Mouse (Mus musculus) lung, embryonic 14.5 days (tissue): ENCODE data around the gene Wdr13. TPM values are rescaled to one million over a fixed set of nuclear protein-coding genes. Genes with fewer than 3 reads are reported as not detected.

Experiments
- ATAC-seq: fragments of 200-750 bp; cut with Nextera tagmentation; 2 replicates; pipeline ENCODE4 v1.8.0; 2017; ENCODE audit warnings: mild to moderate bottlenecking, moderate TSS enrichment, moderate library complexity; ENCODE audit not compliant: insufficient read depth
- DNase-seq: peaks from one replicate; pipeline ENCODE4 v3.0.0-alpha.2; 2015
- H3K27ac ChIP-seq: fragments of 300-500 bp; sonication (generic); 2 replicates; pipeline ENCODE4 v1.5.1; 2014; ENCODE audit warnings: low read depth, mild to moderate bottlenecking, moderate library complexity
- H3K27me3 ChIP-seq: fragments of 300-500 bp; sonication (generic); 2 replicates; pipeline ENCODE4 v1.6.1; 2014; ENCODE audit warnings: low read length, control low read depth; ENCODE audit not compliant: insufficient read depth
- H3K36me3 ChIP-seq: fragments of 300-500 bp; sonication (generic); 2 replicates; pipeline ENCODE4 v1.6.1; 2014; ENCODE audit warnings: control low read depth; ENCODE audit not compliant: insufficient read depth
- H3K4me1 ChIP-seq: fragments of 300-500 bp; sonication (generic); 2 replicates; pipeline ENCODE4 v1.6.1; 2014; ENCODE audit warnings: antibody characterized with exemption, control low read depth; ENCODE audit not compliant: insufficient read depth
- H3K4me2 ChIP-seq: fragments of 300-500 bp; sonication (generic); 2 replicates; pipeline ENCODE4 v1.6.1; 2014; ENCODE audit warnings: mild to moderate bottlenecking
- H3K4me3 ChIP-seq: fragments of 300-500 bp; sonication (generic); 2 replicates; pipeline ENCODE4 v1.5.1; 2014; ENCODE audit warnings: low read depth, low read length
- H3K9ac ChIP-seq: fragments of 300-500 bp; sonication (generic); 2 replicates; pipeline ENCODE4 v1.6.1; 2014
- H3K9me3 ChIP-seq: fragments of 300-500 bp; sonication (generic); 2 replicates; pipeline ENCODE4 v1.6.1; 2016; ENCODE audit warnings: low read depth, low read length, control low read depth
- CTCF ChIP-seq: IDR thresholded peaks from 2 replicates; pipeline ENCODE4 v1.5.1; 2016; ENCODE audit warnings: antibody characterized with exemption, low read depth
- WGBS: fragments of 180-500 bp; shearing (Covaris S2); extraction: QIAGEN DNeasy Blood & Tissue Kit; methylation state at CpG from one replicate; pipeline ENCODE4 v1.1.7; 2014; 5-methylcytosine and 5-hydroxymethylcytosine counted together
- polyA plus RNA-seq: library from polyadenylated mRNA; unstranded; fragments of >200 nt; fragmentation: Nextera tagmentation; extraction: Ambion mirVana; gene quantifications from 2 replicates; pipeline ENCODE4 v1.2.1, GENCODE M21; 2014

Gene Wdr13
- polyA plus RNA-seq, 1 experiment from 2014 or later, result 20.8 TPM

DNA sequence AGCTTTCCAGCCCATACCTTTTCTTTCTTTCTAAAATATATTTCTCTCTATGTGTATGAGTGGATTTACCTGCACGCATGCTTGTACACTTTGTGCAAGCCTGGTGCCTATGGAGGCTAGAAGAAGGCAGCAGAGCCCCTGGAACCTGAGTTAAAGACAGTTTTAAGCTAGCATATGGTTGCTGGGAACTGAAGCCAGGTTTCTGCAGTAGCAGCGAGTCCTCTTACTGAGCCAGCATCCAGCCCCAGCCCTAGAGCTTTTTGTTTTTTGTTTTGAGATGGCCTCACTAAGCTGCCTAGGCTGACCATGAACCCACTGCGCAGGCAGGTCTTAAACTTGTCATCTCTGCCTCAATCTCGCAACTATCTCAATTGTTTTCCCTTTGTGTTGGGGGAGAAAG lies 31.8 kb upstream of the Wdr13 start:
- 88% methylated on average over 4 of the region's 4 CpGs for WGBS
- TF ChIP-seq CTCF, result no peak
- Histone ChIP-seq H3K4me1 (no peaks in the 10 kb centered on the region), H3K27ac (no peak overlapping the region), H3K9ac (no peak overlapping the region), H3K4me2 (no peak overlapping the region), H3K9me3 (no peaks in the 10 kb centered on the region), H3K4me3 (no peak overlapping the region), H3K27me3 (no peaks in the 10 kb centered on the region), H3K36me3 (0 out of 2 replicates have a peak, but pooled peaks cover 7% of the 10 kb centered on the region)
- DNase-seq, result no peak
- ATAC-seq, result no peak

DNA sequence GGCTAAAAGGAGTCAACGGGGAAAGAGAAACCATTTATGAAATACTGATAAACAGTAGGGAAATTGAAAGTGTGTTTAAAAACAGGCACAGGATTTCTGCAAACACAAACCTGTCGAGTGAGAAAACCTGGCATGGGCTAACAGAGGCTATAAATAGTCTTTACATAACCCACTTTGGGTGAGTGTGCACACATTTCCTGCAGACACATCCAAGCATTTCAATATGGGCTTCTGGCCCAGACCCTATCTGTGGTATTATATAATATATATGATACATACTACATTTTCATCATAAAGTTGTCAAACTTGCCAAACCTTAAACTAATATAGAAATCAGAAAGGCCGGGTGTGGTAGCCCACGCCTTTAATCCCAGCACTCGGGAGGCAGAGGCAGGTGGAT lies 30.4 kb upstream of the Wdr13 start:
- TF ChIP-seq CTCF, result no peak
- Histone ChIP-seq H3K9me3 (no peaks in the 10 kb centered on the region), H3K36me3 (no peaks in the 10 kb centered on the region), H3K4me2 (no peak overlapping the region), H3K27me3 (no peaks in the 10 kb centered on the region), H3K4me3 (no peak overlapping the region), H3K27ac (no peak overlapping the region), H3K4me1 (no peaks in the 10 kb centered on the region), H3K9ac (no peak overlapping the region)
- DNase-seq (peak; percentile 12), ATAC-seq (no peak)
- WGBS, result 76% methylated on average over 5 of the region's 5 CpGs

DNA sequence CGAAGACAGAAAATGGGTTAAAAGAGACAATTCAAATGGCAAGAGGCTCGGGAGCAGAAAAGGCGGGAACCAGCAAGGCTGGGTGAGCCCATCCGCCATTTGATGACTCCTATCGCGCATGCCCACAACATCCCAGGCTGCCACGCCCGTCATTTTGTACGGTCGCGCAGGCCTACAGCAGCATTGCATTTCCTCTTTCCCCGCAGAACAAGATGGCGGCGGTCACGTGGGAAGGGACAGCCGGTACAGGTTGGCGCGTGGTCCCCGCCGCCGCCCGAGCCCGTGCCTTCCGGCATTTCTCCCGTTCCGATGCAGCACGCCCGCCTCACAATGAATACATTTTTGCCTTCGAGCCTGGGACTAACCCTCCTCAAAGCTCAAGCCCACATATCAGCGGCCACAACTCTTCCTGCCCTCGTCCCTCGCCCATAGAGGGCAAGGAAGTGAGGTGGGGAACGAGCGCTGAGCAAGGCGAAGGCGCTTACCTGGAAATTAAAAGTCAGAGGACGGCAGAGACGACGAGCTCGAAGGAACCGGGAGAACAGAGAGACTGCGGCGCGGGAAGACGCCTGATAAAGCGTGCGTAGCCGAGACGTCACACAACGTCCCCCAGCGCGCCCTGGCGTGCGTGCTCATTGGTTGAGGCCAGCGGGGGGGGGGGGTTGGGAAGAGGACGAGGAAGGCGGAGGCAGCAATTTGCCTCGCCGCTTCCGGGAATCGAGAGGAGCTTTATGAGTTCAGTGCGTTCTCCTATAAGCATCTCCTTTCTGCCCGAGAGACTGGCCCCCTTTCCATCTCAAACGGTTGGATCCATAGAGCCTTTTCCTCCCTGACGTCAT lies 12.7 kb upstream of the Wdr13 start, which contains the start of gene Rbm3:
Gene Rbm3 (minus strand): TSS at position 728 of the 839 bp plus-strand sequence.
- H3K36me3 ChIP-seq, result peaks cover 37% of the 10 kb centered on the region
- peak within 1 kb of the TSS; percentile 98 for H3K27ac ChIP-seq
- ATAC-seq (peak; percentile 95), DNase-seq (peak; percentile 90)
- no peaks in the 10 kb centered on the region for H3K27me3 ChIP-seq
- TF ChIP-seq CTCF, result no peak
- no peaks in the 10 kb centered on the region for H3K9me3 ChIP-seq
- peak within 1 kb of the TSS; percentile 64 for H3K4me3 ChIP-seq
- peak within 1 kb of the TSS; percentile 83 for H3K4me2 ChIP-seq
- 11% methylated on average over 48 of the region's 65 CpGs for WGBS
- H3K4me1 ChIP-seq, result no peaks in the 10 kb centered on the region
- H3K9ac ChIP-seq, result peak within 1 kb of the TSS; percentile 84

DNA sequence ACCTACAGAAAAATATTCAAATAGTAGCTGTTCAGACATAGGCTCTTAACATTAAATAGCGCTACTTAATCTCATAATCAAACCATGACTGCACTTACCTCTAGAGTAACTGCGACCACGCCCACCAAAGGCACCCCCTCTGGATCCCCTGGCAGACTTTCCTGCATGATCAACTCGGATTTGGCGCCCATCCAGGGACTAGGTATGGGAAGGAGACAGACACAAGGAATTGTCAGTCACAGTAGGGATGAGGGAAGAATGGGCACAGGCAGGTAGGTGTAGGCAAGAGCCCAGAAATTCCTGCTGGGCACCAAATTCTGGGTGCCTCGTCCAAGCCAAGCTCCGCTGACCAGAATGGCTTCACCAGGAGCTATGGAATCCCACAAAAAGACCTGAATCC lies 11.1 kb upstream of the Wdr13 start:
- Histone ChIP-seq H3K4me2 (peak overlapping the region; percentile 83), H3K36me3 (peaks cover 52% of the 10 kb centered on the region), H3K4me1 (no peaks in the 10 kb centered on the region), H3K27me3 (no peaks in the 10 kb centered on the region), H3K9me3 (no peaks in the 10 kb centered on the region), H3K9ac (peak overlapping the region; percentile 84), H3K27ac (no peak overlapping the region), H3K4me3 (peak overlapping the region; percentile 64)
- WGBS, result 62% methylated on average over 7 of the region's 7 CpGs
- no peak for DNase-seq
- TF ChIP-seq CTCF, result no peak
- no peak for ATAC-seq

DNA sequence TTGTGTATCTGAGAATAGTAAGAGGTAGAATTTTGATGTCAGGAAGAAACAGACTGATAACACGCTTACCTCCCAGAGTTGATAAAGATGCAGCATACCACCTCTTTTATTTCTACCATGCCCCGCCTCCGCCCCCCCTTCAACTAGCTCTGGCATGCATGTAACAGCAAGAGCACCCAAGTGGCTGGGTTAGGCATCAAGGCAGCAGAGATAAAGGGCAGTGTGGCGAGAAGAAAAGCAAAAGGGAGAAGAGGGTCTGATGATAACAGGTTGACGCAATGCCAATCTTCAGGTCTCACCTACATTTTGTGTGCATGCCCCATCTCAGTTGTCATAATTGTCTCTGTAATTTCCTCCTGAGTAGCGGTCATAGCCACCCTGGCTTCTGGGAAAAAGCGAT lies 10.3 kb upstream of the Wdr13 start:
- no peak for ATAC-seq
- Histone ChIP-seq H3K27me3 (no peaks in the 10 kb centered on the region), H3K9me3 (no peaks in the 10 kb centered on the region), H3K4me3 (no peak overlapping the region), H3K27ac (no peak overlapping the region), H3K36me3 (peaks cover 60% of the 10 kb centered on the region), H3K4me2 (peak overlapping the region; percentile 83; the same call in 1 of the 2 replicates), H3K4me1 (no peaks in the 10 kb centered on the region), H3K9ac (no peak overlapping the region)
- no peak for TF ChIP-seq CTCF
- no peak for DNase-seq
- WGBS, result 84% methylated on average over 7 of the region's 7 CpGs

DNA sequence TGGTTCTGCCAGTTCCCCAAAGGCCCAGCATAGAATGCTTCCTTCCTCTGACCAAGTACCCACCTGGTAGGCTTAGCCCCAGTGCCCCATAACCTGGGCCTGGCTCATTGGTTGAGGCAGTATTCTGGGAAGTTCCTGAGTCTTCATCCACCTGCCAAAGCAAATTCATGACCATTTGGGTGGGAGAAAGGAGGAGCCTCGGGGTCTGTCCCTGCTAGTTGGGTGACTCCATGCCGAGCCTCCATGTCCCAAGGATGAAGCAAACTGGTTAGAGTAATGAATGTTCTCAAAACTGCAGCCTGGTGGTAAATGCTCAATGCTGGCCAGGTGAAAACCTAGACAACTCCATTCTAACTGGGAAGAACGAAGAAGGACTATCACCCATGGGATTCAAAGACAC lies 8.4 kb upstream of the Wdr13 start:
- Histone ChIP-seq H3K9ac (no peak overlapping the region), H3K4me3 (no peak overlapping the region), H3K9me3 (no peaks in the 10 kb centered on the region), H3K27ac (no peak overlapping the region), H3K27me3 (no peaks in the 10 kb centered on the region), H3K4me1 (no peaks in the 10 kb centered on the region), H3K4me2 (no peak overlapping the region), H3K36me3 (peaks cover 63% of the 10 kb centered on the region)
- TF ChIP-seq CTCF, result no peak
- DNase-seq, result no peak
- ATAC-seq, result no peak
- WGBS, result 73% methylated on average over 3 of the region's 3 CpGs

DNA sequence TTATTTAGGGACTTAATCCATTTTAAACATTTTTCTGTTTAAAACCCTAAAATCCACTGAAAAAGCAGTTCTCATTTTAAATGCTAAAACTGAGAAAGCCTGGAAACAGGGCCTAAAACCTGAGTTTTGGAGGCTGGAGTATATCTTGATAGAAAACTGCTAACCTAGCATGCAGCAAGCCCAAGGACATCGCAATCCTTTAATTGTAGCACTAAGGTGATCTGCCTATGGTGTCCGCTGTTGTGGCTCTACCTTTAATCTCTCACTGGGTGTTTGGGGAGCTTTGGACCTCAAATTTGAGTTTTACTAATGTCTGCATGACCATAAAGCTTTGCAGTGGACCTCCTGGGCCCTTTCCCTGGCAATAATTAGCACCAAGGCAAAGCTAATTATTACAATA lies 7.8 kb upstream of the Wdr13 start:
- DNase-seq (no peak), ATAC-seq (no peak)
- Histone ChIP-seq H3K36me3 (peaks cover 63% of the 10 kb centered on the region), H3K4me2 (no peak overlapping the region), H3K4me3 (no peak overlapping the region), H3K27ac (no peak overlapping the region), H3K9ac (no peak overlapping the region), H3K9me3 (no peaks in the 10 kb centered on the region), H3K4me1 (no peaks in the 10 kb centered on the region), H3K27me3 (no peaks in the 10 kb centered on the region)
- TF ChIP-seq CTCF, result no peak
- WGBS, result 97% methylated on average over 2 of the region's 2 CpGs
